Mouse (Mus musculus): Measurements from ENCODE around the gene Tlk1.

GRCm38 (mm10) chr2:70838536-70839216 is 13.1 kb upstream of the Tlk1 start:
- TF ChIP-seq POLR2A (IDR thresholded peaks at IDR 0.05; ENCODE audit: control insufficient read depth, low read depth, low read length) (no peak), CTCF (IDR thresholded peaks at IDR 0.05; ENCODE audit: control insufficient read depth, insufficient read depth, insufficient replicate concordance, low read depth, low read length) (no peak)
